Mouse (Mus musculus) adrenal gland, adult 2 months (tissue): ENCODE data around the gene Morc4. TPM values are rescaled to one million over a fixed set of nuclear protein-coding genes. Genes with fewer than 3 reads are reported as not detected.

Experiments
- polyA plus RNA-seq: library from polyadenylated mRNA; depleted of rRNA; stranded (reverse); fragments of >200 nt; gene quantifications from 2 replicates; pipeline ENCODE4 v1.2.3, GENCODE M21; 2012; rRNA removed
- total RNA-seq, 2 experiments: library from RNA; stranded (reverse); gene quantifications; 2 replicates each; pipeline ENCODE4 v1.2.3; 2021

Morc4 gene
- total and polyA plus RNA-seq, 3 experiments = 3.4 to 10.9 (median 6.6) TPM

Other genes starting within 250 kb of the Morc4 start
- gene Tbc1d8b, start 186.7 kb downstream of the Morc4 start, total RNA-seq = 1 to 10 TPM; 6.9 to 9.6 TPM
- gene Tbc1d8b, start 186.7 kb downstream of the Morc4 start, polyA plus RNA-seq = 0.18 and 0.35 TPM in 2 replicates
- gene Gm15013, start 157.2 kb downstream of the Morc4 start, total RNA-seq = not detected
- not detected in 2 replicates for gene Gm15013, start 157.2 kb downstream of the Morc4 start, polyA plus RNA-seq
- gene Ripply1, start 89.3 kb downstream of the Morc4 start, total RNA-seq = not detected
- gene Ripply1, start 89.3 kb downstream of the Morc4 start, polyA plus RNA-seq = not detected in 2 replicates
- under 1 TPM; 0.12 to 0.21 TPM for gene Cldn2, start 70.8 kb downstream of the Morc4 start, total RNA-seq
- not detected in 2 replicates for gene Cldn2, start 70.8 kb downstream of the Morc4 start, polyA plus RNA-seq
- 1 to 10 TPM; 6.4 to 7.7 TPM for gene Rbm41, start 126.9 kb upstream of the Morc4 start, total RNA-seq
- gene Rbm41, start 126.9 kb upstream of the Morc4 start, polyA plus RNA-seq = 0.08 and 0.19 TPM in 2 replicates
- gene Nup62cl, start 191.0 kb upstream of the Morc4 start, total RNA-seq = 10 to 100 TPM in 1 of 2 experiments, 1 to 10 TPM in 1; 4.7 to 14.9 TPM
- gene Nup62cl, start 191.0 kb upstream of the Morc4 start, polyA plus RNA-seq = 13.6 and 20.9 TPM in 2 replicates
- not detected for gene Pih1h3b, start 191.2 kb upstream of the Morc4 start, total RNA-seq
- gene Pih1h3b, start 191.2 kb upstream of the Morc4 start, polyA plus RNA-seq = not detected in 2 replicates